Mouse (Mus musculus): ENCODE data around the gene Fam32a. TPM values are rescaled to one million over a fixed set of nuclear protein-coding genes. Genes with fewer than 3 reads are reported as not detected.
A peak's percentile ranks its signal among the peaks of the same experiment; 100 is the strongest.

The Fam32a gene
- 33.1 and 38.1 TPM in 2 replicates for total RNA-seq (2012; rRNA removed)
- 34.6 and 38.0 TPM in 2 replicates for total RNA-seq (2014; rRNA removed)
- polyA plus RNA-seq (2012; ENCODE audit: insufficient read length, low read depth), result 43.0 and 43.8 TPM in 2 replicates

GRCm38 (mm10) chr8:72219541-72220363, at the start of gene Fam32a:
Fam32a (plus strand) TSS chr8:72219730.
- peaks cover 3 to 37% of the 10 kb centered on the region in 2 experiments; a peak in 3 of 4 replicates for H3K4me1 ChIP-seq (ENCODE audit: control insufficient read depth in 1 of 2, insufficient read depth in 2 of 2)
- dilution Hi-C loops (cut with MboI; ENCODE audit: extremely low pct_ligation_motif_present, extremely low pct_unique_long_range_greater_than_20kb, low sequenced_read_pairs), result no loop called here

GRCm38 (mm10) chr8:72177346-72177925, 42.1 kb upstream of the Fam32a start:
- H3K27ac ChIP-seq (ENCODE audit: insufficient read depth, low read depth), result no peak overlapping the region
- peaks cover 0 to 14% of the 10 kb centered on the region in 2 experiments; a peak in 2 of 4 replicates for H3K4me1 ChIP-seq (ENCODE audit: control insufficient read depth in 1 of 2, insufficient read depth in 2 of 2)
- H3K4me2 ChIP-seq (ENCODE audit: insufficient read depth, low read depth, poor library complexity, severe bottlenecking), result no peak overlapping the region
- H3K9ac ChIP-seq (ENCODE audit: insufficient read depth, low read depth), result no peak overlapping the region
- H3K79me2 ChIP-seq (replicated peaks; ENCODE audit: control insufficient read depth, extremely low read depth, insufficient read depth, poor library complexity, severe bottlenecking), result no peaks in the 10 kb centered on the region
- H3K4me3 ChIP-seq (replicated peaks in 1 of 3; ENCODE audit: low read depth in 2 of 3, low read length in 2 of 3, poor library complexity in 1 of 3), result no peak overlapping the region
- dilution Hi-C loops (cut with MboI; ENCODE audit: extremely low pct_ligation_motif_present, extremely low pct_unique_long_range_greater_than_20kb, low sequenced_read_pairs) (no loop called here), in situ Hi-C loops (cut with MboI; ENCODE audit: low pct_ligation_motif_present, low pct_unique_long_range_greater_than_20kb, low sequenced_read_pairs) (loop anchor here (5.0 kb wide), 1 partner anchor 40 kb away; the partner anchor contains the start of gene Fam32a)
- H3K36me3 ChIP-seq (replicated peaks in 1 of 2; ENCODE audit: control insufficient read depth in 1 of 2, insufficient read depth in 1 of 2, low read length in 1 of 2), result peaks cover 89 to 95% of the 10 kb centered on the region in 2 experiments
- H3K9me3 ChIP-seq (replicated peaks; ENCODE audit: low read length), result no peaks in the 10 kb centered on the region
- H3K27me3 ChIP-seq (replicated peaks), result no peaks in the 10 kb centered on the region
- DNase-seq (ENCODE audit: extremely low read depth), result peak; percentile 74
- TF ChIP-seq MEF2A (IDR thresholded peaks at IDR 0.05; ENCODE audit: borderline replicate concordance, low read depth, low read length) (no peak), UBTF (IDR thresholded peaks at IDR 0.05; ENCODE audit: low read depth, low read length) (no peak), E2F4 (IDR thresholded peaks at IDR 0.05; ENCODE audit: insufficient replicate concordance, low read depth, low read length) (no peak), ETS1 (conservative IDR thresholded peaks at IDR 0.05; ENCODE audit: low read depth, low read length) (no peak), RAD21 (IDR thresholded peaks at IDR 0.05; ENCODE audit: low read depth, low read length) (peak; percentile 91), ZNF384 (IDR thresholded peaks at IDR 0.05; ENCODE audit: low read depth, low read length) (no peak), RCOR1 (conservative IDR thresholded peaks at IDR 0.05; ENCODE audit: low read depth, low read length) (no peak), TCF12 (IDR thresholded peaks at IDR 0.05; ENCODE audit: low read depth, low read length) (no peak), NRF1 (IDR thresholded peaks at IDR 0.05; ENCODE audit: low read depth, low read length) (no peak), POLR2A (IDR thresholded peaks at IDR 0.05; ENCODE audit: low read depth, low read length) (no peak), ZC3H11A (IDR thresholded peaks at IDR 0.05; ENCODE audit: low read depth, low read length) (peak; percentile 26), EP300 (IDR thresholded peaks at IDR 0.05; ENCODE audit: low read length) (no peak), MAX (IDR thresholded peaks at IDR 0.05; ENCODE audit: low read length) (0 out of 2 replicates have a peak, but pooled peaks have one; percentile 15)

More at GRCm38 (mm10) chr8:72219541-72220363, at the start of gene Fam32a:
- no peaks in the 10 kb centered on the region for H3K9me3 ChIP-seq (replicated peaks; ENCODE audit: low read length)
- in situ Hi-C loops (cut with MboI; ENCODE audit: low pct_ligation_motif_present, low pct_unique_long_range_greater_than_20kb, low sequenced_read_pairs), result loop anchor here (5.0 kb wide), 1 partner anchor 42 kb away; no protein-coding TSS in a partner anchor
- H3K4me2 ChIP-seq (ENCODE audit: insufficient read depth, low read depth, poor library complexity, severe bottlenecking), result peak within 1 kb of the TSS; percentile 84
- H3K27ac ChIP-seq (ENCODE audit: insufficient read depth, low read depth), result peak within 1 kb of the TSS; percentile 43
- DNase-seq (ENCODE audit: extremely low read depth), result peak; percentile 99
- TF ChIP-seq KAT2A (IDR thresholded peaks at IDR 0.05; ENCODE audit: insufficient replicate concordance, low read length) (peak; percentile 74; the same call in 1 of the 2 replicates), CHD2 (IDR thresholded peaks at IDR 0.05; ENCODE audit: low read length) (peak; percentile 53; the same call in 1 of the 2 replicates), POLR2A (IDR thresholded peaks at IDR 0.05; ENCODE audit: low read depth, low read length) (peak; percentile 73), GABPA (IDR thresholded peaks at IDR 0.05; ENCODE audit: insufficient replicate concordance, low read depth, low read length) (no peak; the same call in 1 of the 2 replicates), CHD1 (IDR thresholded peaks at IDR 0.05; ENCODE audit: low read depth, low read length) (no peak), USF1 (IDR thresholded peaks at IDR 0.05; ENCODE audit: low read depth, low read length) (no peak), SIN3A (IDR thresholded peaks at IDR 0.05; ENCODE audit: low read length) (peak; percentile 98), USF2 (conservative IDR thresholded peaks at IDR 0.05; ENCODE audit: low read depth, low read length) (no peak), JUND (conservative IDR thresholded peaks at IDR 0.05; ENCODE audit: low read depth, low read length) (no peak), CTCF (conservative IDR thresholded peaks at IDR 0.05 in 1 of 2, IDR thresholded peaks at IDR 0.05 in 1 of 2; ENCODE audit: low read depth in 2 of 2, low read length in 2 of 2) (no peak), ZC3H11A (IDR thresholded peaks at IDR 0.05; ENCODE audit: low read depth, low read length) (no peak), MXI1 (IDR thresholded peaks at IDR 0.05; ENCODE audit: low read depth, low read length) (peak; percentile 83), POLR2AphosphoS2 (IDR thresholded peaks at IDR 0.05; ENCODE audit: low read depth, low read length) (no peak), E2F4 (IDR thresholded peaks at IDR 0.05; ENCODE audit: insufficient replicate concordance, low read depth, low read length) (no peak), BHLHE40 (IDR thresholded peaks at IDR 0.05; ENCODE audit: low read depth, low read length) (peak; percentile 88), TCF12 (IDR thresholded peaks at IDR 0.05; ENCODE audit: low read depth, low read length) (peak; percentile 71), MEF2A (IDR thresholded peaks at IDR 0.05; ENCODE audit: borderline replicate concordance, low read depth, low read length) (no peak), ZMIZ1 (IDR thresholded peaks at IDR 0.05; ENCODE audit: low read depth, low read length) (peak; percentile 55; the same call in 1 of the 2 replicates), ZKSCAN1 (IDR thresholded peaks at IDR 0.05; ENCODE audit: borderline replicate concordance, low read depth, low read length) (no peak), ETS1 (conservative IDR thresholded peaks at IDR 0.05; ENCODE audit: low read depth, low read length) (no peak), RAD21 (IDR thresholded peaks at IDR 0.05; ENCODE audit: low read depth, low read length) (no peak), PAX5 (IDR thresholded peaks at IDR 0.05; ENCODE audit: low read length) (no peak), HCFC1 (IDR thresholded peaks at IDR 0.05; ENCODE audit: low read depth, low read length) (peak; percentile 86), IRF4 (IDR thresholded peaks at IDR 0.05; ENCODE audit: low read depth, low read length) (peak; percentile 54; the same call in 1 of the 2 replicates), MAX (IDR thresholded peaks at IDR 0.05; ENCODE audit: low read length) (peak; percentile 82; the same call in 1 of the 2 replicates), JUN (IDR thresholded peaks at IDR 0.05; ENCODE audit: insufficient read depth, low read depth, low read length) (no peak), ELF1 (IDR thresholded peaks at IDR 0.05; ENCODE audit: low read depth, low read length) (peak; percentile 99), MAFK (IDR thresholded peaks at IDR 0.05; ENCODE audit: insufficient replicate concordance, low read length) (no peak), MAZ (IDR thresholded peaks at IDR 0.05; ENCODE audit: low read depth, low read length) (no peak), ZNF384 (IDR thresholded peaks at IDR 0.05; ENCODE audit: low read depth, low read length) (no peak), TBP (conservative IDR thresholded peaks at IDR 0.05; ENCODE audit: low read depth, low read length) (peak; percentile 61; the same call in 1 of the 2 replicates), SMC3 (IDR thresholded peaks at IDR 0.05; ENCODE audit: low read depth, low read length) (no peak), EP300 (IDR thresholded peaks at IDR 0.05; ENCODE audit: low read length) (no peak), MYC (IDR thresholded peaks at IDR 0.05; ENCODE audit: low read depth, low read length) (peak; percentile 79; the same call in 1 of the 2 replicates), RCOR1 (conservative IDR thresholded peaks at IDR 0.05; ENCODE audit: low read depth, low read length) (no peak), NELFE (IDR thresholded peaks at IDR 0.05; ENCODE audit: low read depth, low read length) (peak; percentile 75), UBTF (IDR thresholded peaks at IDR 0.05; ENCODE audit: low read depth, low read length) (no peak), NRF1 (IDR thresholded peaks at IDR 0.05; ENCODE audit: low read depth, low read length) (peak; percentile 79)
- peaks cover 28 to 33% of the 10 kb centered on the region in 2 experiments for H3K36me3 ChIP-seq (replicated peaks in 1 of 2; ENCODE audit: control insufficient read depth in 1 of 2, insufficient read depth in 1 of 2, low read length in 1 of 2)
- H3K79me2 ChIP-seq (replicated peaks; ENCODE audit: control insufficient read depth, extremely low read depth, insufficient read depth, poor library complexity, severe bottlenecking), result peaks cover 16% of the 10 kb centered on the region
- peak within 1 kb of the TSS; percentile 75 to 79 (median 76) for H3K4me3 ChIP-seq (replicated peaks in 1 of 3; ENCODE audit: low read depth in 2 of 3, low read length in 2 of 3, poor library complexity in 1 of 3)
- no peaks in the 10 kb centered on the region for H3K27me3 ChIP-seq (replicated peaks)
- H3K9ac ChIP-seq (ENCODE audit: insufficient read depth, low read depth), result peak within 1 kb of the TSS; percentile 88

All from CH12.LX (cell line).